Mouse (Mus musculus) inflammation-experienced regulatory T-cells, adult 6 months (primary cell): ENCODE measurements at regions not wholly inside any gene's neighbourhood (a gene's known extent, or its start where the extent isn't known, plus 50 kb on each side); places are given as distances from the start of the nearest gene placed in this dataset.

Experiments
- ATAC-seq: one replicate; pipeline ENCODE4 v1.8.0; 2017

DNA sequence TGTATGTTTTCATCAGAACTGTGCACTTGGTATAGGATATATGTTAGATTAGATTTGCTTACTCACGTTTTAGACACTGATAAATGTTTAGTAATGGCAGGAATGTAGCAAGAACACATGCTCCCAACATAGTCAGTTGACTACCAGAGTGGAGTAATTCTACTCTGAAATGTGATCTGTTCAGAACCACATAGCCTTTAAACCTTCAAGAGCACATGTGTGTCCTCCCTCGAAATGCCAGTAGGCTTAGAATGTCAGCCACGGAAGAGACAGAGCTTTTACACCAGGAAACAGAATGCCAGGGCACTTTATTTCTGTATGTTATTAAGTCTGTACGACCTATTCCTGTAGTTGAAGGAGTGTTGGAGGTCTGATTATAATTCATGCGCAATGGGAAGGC is 51.3 kb upstream of the Cd28 start:
- no peak for ATAC-seq

DNA sequence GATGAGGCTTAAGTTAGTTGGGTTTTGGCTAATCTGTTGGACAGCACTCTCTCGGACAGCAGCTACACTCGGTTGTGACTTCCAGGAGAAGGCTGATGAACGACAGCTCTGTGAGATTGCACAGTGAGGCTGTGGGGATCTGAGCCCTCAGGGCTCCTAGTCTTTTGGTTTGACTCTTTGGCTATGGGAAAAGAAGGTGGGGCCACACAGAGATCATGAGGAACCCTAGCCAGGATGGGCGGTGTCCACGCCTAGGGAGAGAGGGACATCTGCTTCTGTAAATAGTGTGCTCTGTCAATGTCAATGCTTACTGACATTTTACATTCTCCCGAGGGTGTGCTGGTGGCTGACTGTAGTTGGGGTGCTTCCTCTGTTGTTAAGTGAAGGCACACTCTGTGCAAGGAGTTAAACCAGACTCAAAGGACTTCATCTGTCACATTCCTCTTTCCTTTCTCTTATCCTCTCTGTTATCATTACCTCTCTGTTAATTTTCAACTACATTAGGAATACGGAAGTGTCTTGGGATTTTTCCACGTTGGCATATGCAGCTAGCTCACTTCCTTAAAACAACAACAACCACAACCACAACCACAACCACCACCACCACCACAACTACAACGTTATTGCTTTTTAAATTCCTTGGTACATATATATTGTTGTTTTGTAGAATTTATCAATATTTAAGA is 54.2 kb upstream of the Cd28 start:
- ATAC-seq, result no peak

DNA sequence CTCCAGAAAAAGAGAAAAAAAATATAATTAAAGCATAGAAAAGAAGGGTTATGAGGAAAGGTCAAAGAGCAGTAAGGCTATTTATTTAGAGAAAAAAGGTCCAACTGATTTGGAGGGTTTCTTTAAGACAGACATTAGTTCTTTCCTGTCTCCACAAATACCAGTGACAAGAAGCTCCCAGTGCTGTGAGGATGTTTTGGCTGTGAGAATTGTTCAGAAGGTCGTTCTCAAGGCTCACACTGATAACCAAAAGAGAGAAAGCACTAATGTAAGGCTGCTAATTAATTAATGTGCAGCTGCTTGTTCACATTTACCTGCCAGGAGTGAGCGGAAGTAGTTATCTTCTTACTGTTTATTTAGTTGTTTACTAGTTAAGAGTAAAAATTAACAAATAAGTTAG is 54.7 kb upstream of the Cd28 start:
- no peak for ATAC-seq

DNA sequence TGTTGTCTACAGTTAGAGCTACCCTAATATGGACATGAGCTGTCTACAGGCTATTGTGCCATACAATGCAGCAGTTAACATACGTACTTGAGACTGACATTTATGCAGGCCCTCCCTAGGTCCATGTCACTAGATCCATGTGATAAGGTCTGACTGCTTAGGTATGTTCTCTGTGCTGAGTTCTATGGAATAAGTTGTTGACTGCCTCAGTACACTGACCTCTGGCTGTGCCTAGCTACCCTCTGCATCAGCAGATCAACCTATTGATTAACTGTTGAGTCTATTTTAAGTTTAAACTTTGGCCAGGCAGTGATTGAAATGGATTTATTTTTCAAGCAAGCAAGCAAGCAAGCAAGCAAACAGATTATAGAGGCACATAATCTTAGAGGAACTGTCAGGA is 57.0 kb upstream of the Cd28 start:
- ATAC-seq, result no peak

DNA sequence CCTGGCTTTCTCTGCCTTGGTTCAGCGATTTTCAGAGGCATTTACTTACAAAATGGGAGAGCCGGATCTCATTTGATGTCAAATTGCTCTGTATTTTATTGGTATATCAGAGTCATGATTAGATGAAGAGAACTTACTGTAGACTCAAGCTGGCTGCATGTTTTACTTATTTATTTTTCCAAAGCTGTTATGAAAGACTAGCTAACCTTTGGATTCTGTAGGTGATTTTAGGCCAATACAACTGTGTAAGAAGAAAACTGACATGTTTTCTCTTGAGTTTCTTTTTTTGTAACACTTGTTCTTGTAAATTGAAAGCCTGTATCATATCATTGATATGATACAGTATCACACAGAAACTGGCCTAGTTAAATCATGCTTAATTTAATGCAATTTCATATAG is 57.6 kb upstream of the Cd28 start:
- ATAC-seq, result no peak

DNA sequence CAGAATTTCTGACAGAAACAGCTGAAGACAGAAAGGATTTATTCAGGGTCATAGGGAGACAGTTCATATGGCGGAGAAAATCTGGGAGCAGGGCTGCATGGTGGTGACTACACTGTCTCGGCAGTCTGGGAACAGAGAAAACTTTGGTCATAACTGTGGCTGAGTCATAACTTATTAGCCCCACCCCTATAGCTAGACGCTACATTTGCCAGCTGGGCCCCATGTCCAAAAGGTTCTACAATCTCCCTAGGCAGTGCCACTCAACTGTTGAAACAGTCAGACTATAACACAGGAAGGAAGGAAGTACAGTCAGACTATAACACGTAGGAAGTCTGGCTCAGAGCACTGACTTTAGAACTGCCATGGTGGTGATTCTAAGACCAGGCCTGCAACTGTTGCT is 58.2 kb upstream of the Cd28 start:
- ATAC-seq, result no peak

DNA sequence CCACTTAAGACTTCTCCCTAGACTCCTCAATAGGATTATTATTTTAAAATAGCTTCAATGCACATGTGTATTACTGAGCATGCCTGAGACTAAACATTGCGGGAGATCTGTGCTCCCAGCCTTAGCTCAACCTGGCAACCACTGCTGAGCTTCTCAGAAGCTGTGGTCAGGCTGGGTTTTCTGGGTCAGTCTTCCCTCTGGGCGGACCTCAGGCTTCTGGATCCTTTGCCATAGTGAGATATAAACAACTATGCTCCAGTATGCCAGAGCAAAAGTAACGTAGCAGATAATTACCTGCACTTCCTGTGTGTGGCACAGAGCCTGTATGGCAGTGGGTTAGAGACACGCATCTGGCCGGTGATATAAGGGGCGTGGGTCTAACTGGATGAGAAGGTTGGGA is 59.1 kb upstream of the Cd28 start:
- no peak for ATAC-seq

DNA sequence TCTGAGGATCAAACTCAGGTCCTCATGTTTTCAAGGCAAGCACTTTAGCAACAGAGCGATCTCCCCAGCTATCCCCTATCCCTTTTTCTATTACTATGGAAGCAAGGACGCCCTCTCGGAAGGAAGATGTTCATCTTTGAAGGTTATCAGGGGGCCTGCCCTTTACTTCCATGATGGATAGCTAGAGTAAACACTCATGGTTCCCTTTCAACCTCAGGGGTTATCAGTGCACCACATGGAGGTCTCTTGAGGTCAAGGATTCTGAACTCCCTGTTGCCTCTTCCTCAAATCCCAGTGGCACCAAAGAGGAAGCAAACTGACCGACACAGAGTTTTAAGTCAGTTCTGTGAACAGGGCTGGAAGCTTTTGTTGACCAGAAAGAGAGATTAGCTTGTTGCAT is 59.6 kb upstream of the Cd28 start:
- ATAC-seq, result no peak

DNA sequence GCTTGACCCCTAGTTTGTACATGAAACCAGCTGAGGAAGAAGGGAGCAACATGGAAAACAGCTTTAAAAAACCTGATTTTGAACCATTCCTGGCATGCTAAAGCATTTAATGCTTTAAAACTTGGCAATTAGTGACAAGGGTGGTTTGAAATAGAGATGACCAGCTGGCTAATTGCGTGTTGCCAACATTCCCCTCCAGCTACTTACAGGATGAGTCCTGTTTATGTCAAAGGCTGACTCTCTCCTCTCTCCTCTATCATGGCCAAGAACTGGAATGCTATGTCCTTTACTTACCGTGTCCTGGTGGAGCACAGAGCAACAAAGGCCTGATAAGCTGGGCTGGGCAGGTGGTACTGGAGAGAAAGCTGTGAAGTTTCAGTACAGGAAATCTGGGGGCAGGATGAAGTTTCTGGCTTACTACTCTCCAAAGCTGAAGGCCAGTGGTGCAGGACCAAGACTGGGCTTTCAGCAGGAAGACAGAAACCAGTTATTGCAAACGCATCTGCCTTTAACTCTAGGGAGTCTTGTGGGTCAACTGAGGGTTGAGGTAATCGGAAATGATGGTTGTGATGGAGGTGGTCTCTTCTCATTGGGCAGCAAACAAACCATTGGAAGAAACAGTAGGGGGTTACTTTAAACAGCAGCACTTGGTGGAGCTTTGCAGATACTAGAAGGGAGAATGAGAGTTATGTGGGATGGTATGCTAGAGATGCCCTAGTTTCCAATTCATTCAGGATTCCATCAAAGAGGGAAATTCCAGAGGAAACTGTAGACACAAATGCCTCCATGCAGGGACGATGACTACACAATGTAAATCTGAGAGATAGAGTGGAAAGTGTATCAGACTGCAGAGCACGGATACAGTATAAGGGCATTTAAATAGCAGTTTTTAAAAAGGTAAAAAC is 60.7 kb upstream of the Cd28 start:
- no peak for ATAC-seq

DNA sequence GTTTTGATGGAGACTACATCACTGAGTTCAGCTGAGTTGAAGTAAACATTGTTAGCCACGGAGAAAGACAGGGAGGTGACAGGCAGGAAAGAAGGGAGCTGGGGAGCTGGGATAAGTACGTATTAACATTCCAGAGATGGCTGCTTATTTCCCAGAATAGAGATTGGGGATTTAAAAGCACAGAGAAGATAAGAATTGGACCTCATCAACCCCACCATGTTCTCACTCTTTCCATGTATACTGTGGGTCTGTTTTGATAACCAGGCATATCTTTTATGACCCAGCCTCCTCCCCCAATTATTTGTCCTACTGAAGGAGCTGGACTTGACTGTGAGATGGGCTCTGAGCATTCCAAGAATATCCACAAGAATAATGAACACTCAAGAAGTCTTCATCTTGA is 61.4 kb upstream of the Cd28 start:
- no peak for ATAC-seq

DNA sequence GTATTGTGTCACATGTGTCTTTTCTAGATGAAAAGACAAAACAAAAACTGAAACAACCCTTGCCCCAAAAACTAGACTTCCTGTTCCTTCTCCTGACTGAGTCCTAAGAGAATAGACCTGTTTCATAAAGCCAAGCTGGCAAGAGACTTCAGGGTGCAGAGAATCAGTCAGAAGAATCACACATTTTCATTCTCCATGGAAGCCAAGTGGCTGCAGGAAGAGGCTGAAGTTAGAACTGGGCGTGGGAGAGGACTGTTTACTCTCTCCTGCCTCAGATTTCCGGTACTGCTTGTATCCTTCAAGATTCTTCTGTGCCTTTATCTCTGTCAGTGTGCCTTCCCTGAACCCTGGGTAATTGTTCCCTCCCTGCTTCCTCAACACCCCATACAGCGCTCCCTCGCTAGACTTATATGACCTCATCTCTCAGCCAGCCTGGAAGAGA is 64.0 kb upstream of the Cd28 start:
- ATAC-seq, result peak; percentile 87

DNA sequence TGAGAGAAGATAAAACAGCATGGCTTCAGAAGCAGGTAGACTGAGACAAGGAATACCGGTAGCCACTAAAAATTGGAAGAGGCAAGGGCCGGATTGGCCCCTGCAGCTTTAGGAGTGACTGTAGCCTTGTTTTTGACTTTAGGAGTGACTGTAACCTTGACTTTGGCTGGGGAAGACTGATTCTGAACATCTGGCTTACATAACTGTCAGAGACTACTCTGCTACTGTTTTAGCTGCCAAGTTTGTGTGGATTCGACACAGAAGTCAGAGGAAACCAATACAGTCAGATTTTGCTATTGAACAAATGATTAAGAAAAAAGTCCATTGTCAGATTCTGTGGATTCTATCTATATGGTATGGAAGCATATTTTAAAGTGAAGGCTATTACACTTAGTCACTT is 66.4 kb upstream of the Cd28 start:
- ATAC-seq, result no peak

DNA sequence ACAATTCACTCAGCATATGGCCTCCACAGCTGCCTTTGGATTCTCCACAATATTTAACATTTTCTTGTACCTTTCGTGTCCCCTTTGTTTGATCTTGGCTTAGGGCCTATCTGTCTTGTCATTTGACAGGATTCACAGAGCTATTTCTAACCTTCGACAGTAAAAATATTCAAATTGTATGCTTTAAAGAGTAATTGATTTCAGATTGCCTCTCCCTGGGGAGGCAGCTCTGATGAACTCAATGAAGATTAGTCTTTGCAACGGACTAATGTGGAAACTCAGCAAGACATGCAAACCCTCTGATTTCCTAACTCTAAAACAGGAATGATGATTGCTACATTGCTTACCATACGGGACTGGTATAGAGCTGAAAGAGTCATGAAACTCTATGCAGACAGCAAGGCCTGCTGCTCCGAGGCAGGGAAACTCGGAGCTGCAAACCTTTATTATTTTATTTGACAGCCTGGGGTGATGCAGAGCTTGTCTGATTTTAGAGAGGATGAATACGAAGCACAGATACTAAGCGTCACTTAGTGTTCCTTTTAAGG is 67.2 kb upstream of the Cd28 start:
- no peak for ATAC-seq

DNA sequence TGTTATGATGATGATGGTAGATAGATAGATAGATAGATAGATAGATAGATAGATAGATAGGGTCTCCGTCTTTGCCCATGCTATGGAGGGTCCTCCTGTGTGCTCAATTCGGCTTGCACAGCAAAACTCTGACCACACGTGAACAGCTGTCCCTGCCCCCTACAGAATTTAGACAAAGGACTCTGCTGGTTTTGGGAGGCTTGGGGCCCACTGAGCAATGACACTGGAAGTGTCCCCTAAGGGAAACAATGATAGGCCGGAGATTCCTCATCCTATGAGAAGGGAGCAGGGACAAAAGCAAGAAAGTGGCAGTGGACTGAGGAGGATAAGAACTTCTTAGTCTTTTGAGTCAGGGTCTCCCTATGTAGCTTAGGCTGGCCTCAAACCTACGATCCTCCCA is 69.8 kb upstream of the Cd28 start:
- no peak for ATAC-seq

DNA sequence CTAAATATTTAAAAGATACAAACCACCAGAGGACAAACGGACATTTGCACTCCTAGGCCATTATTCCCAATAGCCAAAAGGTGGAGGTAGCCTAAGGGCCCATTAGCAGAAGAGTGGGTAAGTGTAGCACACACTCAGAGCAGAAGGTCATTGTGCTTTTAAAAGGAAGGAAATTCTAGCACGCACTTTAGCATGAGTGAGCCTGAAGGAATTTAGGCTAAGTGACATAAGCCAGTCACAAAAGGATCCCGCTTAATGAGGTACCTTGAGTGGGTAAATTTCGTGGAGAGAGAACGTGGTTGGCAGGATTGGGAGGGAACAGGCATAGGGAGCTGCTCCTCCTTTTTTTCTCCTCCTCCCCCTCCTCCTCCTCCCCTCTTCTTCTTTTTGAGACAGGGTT is 70.4 kb upstream of the Cd28 start:
- no peak for ATAC-seq

DNA sequence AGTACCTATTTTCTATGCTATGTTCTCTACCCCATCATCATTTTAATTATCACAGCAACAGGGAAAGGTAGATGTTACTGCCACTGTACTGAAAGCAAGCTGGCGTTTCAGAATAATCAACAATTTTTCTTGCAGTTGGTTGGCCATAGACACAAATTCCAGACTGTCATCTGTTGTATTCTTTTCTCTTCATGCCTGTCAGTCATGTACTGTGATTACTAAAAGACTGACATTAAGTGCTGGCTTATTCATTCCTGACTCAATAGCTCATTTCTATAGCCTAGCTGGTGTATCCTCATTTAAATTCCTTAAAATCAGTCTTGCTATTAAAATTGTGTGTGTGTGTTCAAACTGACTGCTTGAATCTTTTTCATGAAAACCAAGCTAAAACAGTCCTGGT is 71.4 kb upstream of the Cd28 start:
- ATAC-seq, result no peak

DNA sequence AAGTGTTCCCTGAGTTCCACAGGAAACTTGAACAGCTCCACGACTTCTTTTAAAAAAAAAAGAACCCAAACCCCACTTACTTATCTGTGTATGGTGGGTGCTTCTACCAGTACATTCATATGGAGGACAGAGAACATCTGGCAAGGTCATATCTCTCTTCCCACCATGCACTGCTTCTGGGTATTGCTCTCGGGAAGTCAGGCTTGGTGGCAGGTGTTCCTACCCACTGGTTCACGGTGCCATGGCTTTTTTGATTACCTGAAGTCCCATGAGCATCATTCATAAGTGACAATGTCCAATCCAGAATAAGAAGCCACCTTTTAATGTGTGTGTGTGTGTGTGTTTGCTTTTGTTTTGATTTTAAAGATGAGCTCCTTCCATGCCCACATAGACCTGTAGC is 73.8 kb upstream of the Cd28 start:
- no peak for ATAC-seq

DNA sequence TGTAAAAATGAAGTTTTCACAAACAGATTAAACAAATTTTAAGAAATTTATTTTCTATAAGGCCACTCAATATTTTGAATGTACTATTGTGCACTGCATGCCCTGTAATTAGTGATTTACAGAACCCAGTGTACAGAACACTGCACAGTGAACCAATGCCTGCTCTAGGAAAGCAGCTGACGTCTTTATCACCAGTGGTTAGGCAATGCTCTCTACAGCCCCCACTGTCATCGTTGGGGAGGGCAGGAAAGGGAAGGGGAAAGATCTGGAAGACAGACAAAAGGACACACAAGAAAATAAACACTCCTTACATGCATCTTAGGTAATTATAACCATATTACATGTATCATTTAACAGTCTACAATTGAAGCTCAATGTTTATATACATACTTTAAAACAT is 74.4 kb upstream of the Cd28 start:
- ATAC-seq, result no peak

DNA sequence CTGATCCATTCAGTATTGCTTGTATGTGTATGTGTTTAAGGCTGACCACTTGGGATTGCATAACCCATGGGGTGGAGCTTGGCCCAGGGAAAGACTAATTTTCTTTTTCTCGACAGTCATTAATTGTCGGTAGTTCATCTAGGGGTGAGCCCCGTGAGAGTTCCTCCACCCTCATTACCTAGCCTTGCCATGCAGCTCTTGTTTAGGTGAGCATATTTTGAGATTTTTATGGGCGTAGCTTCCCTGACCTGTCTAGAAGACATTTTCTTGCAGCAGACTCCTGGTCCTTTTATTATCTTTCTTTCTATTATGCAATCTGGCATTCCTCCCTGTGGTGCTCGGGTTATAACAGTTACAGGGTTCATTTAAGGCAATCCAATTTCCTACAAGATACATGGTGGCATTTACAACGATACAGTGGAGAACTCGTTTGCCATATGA is 74.4 kb upstream of the Raph1 start:
- ATAC-seq, result no peak

DNA sequence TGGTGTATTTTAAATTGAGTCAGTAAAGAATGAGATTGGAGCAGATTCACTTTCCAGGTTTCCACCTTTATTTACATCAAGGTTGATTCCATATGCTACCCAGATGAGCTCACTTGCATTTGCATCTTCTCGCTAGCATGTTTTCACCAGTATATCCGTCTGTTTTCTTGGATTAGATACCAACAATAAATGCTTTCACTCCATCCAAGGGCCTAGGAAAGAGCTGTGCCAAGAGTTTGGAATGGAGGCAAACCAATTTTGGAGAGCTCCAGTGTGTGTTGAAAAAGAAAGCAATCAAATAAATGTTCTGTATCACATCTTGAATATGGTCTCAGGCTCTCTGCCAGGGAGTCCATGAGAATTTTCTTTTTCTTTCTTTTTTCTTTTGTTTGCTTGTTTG is 72.6 kb upstream of the Raph1 start:
- no peak for ATAC-seq

DNA sequence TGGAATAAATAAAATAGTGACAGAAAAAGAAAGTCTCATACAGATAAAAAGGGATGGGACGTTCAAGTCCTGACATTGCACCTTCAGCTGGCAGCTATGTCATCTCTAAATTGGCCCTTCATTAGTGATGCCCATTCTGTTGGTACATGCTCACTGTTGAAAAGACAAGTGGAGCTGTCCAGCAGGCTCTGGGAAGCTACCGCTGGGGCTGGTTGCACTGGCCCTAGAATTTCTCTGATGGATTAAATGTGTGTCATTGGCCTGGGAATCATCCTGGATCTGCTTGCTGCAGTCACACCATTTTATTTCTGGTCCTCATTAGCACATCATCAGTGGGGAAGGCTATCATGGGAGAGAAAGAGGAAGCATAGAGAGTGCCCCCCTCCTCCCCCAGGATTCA is 72.2 kb upstream of the Raph1 start:
- no peak for ATAC-seq

DNA sequence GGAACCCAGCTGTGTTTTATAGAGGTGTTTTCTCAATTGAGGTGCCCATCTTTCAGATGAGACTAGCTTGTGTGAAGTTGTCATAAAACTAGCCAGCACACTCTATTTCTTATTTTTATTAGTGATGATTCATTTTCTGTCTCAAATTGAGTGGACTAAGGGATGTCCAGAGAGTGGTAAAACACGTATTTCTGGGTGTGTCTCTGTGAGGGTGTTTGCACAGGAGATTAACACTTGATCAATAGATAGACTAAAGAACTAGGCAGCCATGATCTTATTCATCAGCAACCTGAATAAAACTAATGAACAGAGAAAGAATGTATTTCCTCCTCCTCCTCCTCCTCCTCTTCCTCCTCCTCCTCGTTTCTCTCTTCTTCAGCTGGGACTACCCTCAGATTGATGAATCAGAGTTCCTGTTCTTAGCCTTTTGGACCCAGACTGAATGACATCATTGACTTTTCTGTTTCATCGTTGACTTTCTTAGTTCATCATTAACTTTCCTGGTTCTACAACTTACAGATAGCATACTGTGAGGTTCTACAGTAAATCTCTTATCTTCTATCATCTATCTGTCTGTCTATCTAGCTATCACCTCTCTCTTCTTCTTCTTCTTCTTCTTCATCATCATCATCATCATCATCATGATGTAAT is 70.0 kb upstream of the Raph1 start:
- no peak for ATAC-seq

DNA sequence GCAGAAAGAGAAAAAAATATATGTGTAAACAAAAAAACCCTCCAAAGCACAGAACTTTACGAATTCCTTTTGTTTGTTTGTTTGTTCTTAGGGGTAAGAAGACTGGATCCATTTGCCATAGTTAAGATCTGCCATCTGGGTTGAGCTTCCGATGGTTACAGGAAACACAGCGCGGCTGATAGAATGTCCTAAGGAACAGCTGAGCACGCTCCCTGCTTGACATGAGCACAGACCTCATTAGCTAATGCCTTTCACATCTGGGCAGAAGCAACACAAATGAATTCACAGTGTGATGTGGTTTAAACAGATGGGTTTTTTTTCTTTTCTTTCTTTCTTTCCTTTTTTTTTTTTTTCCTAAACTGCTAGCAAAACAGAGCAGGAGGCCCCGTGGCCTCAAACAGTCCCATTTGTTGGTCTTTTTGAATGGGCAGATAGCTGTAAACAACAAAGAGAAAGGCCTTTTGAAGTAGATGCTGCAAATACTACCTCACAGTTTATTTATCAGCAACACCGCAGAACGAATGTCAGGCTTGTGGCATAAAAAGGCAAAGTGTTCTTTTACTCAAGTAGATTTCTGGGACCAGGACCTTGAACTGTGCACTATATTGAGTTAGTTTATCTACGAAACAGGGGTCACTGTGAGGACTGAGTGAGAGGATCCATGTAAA is 61.0 kb upstream of the Raph1 start:
- no peak for ATAC-seq
